Mouse (Mus musculus) kidney, adult 9 months (tissue): ENCODE data around the gene Mfsd12.
A peak's percentile ranks its signal among the peaks of the same experiment; 100 is the strongest.

Source experiments
- DNase-seq: peaks from one replicate; pipeline ENCODE4 v3.0.0; 2022

Gene Mfsd12

DNA sequence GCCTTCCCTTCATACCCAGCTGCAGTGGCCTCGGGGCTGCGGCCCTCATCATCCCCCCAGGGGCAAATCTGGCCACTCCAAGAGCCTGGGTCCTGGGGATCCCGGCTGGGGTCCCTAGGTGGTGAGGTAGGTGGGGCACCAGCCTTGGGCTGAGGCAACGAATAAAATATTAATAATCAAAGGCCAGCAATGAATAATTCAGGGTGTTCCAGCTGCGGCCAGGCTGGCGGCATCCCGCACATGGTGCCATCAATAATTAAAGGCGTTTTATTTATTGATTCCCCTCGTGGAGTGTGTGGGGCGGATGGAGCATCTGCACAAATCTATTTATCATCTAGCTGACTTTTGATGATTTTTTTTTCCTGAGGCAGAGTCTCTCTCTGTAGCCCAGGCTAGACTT is 46.2 kb downstream of the Mfsd12 start:
- no peak for DNase-seq

DNA sequence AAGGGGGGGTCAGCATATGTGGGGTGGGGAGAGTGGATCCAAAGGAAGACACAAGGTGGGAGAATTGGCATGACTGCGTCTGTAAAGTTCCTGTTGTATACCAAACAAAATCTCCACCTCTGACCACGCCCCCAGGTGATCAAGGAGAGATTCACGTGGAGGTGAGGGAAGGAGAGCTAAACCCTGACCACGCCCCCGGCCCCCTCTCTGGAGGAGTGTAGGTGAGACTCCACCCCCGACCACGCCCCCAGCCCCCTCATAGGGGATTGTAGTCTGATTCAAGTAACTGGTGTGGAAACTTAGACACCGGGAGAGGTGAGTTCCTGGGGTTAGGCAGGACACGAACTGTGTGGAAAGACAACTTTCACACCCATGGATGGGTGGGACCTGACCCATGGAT is 46.8 kb downstream of the Mfsd12 start:
- no peak for DNase-seq

DNA sequence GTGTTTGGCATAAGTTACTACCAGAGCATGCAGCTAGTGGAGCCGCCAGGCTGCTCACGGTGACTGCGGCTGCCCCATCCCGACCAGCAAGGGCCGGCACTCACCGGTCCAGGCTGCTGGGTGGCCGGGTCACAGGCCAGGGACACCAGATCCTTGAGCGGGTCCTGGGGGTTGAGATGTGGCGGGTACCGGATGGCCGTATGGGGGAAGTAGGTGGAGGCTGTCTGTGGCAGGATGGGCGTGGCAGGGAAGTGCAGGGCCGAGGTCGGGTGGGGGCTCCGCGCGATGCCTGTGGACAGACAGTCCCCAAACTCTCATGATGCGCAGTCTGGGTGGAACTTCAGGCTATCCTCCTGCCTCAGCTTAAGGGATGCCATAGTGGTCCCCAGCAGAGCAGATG is 47.4 kb downstream of the Mfsd12 start:
- peak; percentile 45 for DNase-seq

DNA sequence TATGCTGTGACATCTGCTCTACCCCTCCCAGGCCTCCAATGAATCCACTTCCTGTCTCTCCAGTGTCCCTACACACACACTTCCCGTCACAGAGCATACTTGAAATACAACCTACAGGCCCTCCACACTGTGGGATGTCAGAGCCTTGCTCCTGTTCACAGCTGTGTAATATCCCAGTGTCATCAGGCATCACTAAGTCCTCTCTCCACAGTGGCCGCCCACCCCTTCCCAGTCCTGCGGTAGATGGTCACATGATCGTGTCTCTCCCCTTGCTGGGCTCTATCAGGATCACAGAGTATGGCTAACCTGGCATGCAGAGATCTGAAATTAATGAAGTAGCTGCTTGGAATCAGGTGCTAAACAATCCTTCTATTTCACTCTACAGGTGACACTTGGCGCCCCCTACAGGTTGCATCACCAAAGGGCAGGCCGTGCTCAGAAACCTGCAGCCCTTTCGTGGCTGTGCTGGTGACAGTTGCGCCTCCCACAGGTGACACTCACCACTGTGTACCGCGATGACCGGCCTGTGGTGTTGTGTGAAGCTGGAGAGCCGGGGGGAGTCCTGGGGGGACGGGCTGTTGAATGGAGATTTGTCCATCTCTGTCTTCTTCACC is 48.4 kb downstream of the Mfsd12 start:
- DNase-seq, result peak; percentile 77

DNA sequence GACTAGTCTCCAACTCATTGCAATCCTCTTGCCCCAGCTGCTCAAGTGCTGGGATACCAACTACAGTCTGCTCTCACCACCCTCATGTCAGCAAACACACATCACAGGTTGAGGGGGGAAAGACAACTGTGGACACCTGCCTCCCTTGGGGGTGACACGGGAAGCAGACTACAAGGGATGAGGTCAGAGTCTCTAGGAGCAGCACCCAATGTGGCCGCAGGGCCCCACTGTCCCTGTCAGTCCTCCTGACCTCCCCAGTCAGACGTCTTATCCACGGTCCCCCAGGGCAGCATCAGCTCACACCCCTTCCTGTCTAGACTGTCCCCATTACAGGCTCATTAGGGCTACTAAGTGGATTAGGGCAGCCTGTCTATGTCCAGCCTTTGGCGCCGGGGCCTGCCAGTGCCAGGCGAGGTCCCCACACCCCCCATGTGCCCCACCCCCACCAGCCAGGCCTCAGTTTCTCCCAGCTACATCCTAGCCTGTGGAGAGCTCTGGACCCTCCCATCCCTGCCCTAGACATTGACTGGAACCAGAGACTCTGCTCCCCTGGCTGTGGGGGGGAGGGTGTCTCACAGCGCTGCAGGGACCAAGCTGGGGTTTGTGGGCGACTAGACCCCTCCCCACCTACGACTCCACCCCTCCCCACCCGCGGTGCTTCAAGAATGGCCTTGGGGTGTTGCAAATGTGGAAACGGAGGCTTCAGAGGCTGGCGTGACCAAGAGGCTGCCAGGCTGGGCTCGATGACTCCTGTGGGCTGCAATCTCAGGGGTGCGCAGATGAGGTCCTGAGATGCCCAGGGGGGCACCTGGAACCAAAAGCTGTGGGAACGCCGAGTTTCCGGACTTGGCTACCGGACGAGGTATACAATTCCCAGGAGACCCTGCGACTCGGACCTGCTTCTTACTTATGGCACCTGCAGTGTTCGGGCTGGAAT is 49.5 kb downstream of the Mfsd12 start:
- peak; percentile 42 for DNase-seq

DNA sequence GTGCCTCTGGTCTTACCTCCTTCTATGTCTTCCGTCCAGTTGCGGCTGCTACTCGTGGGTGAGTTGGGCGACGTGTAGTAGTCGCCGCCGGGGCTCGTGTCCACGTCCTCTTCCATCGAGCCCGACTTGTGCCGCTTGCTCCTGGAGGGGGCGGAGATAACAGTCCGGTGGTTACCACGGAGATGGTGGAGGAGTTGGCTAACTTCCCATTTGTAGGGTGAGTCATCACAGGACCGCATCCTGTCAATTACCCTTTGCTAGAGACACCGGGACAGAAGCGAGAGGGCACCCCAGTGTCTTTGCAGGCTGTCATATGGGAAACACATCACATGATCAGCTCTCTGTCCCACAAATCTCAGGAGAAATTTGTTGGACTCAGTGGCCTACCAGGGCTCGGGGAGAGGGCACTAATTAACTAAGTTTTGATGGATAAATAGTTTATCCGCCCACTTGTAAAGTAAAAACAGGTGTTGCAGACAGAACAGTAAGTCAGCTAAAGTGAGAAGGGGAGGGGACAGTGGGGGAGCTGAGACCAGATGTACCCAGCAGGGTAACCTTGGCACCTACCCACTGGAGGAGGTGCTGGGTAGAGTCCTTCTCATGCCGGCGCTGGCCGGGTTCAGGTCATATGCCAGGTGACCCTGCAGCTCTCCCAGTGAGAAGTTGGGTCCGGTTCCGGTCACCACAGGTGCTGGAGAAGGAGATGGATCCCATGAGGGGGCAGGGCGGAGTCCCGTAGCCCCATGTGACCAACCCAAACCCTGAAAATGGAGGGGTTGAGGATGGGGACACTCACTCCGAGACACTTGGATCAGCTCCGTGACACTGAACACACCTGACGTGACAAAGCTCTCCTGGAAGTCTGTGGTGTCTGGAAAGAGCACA is 50.5 kb downstream of the Mfsd12 start:
- DNase-seq, result peak; percentile 95

- no peak for DNase-seq
Measured at GRCm38 (mm10) chr10:81408424-81408729, 51.1 kb downstream of the Mfsd12 start.

DNA sequence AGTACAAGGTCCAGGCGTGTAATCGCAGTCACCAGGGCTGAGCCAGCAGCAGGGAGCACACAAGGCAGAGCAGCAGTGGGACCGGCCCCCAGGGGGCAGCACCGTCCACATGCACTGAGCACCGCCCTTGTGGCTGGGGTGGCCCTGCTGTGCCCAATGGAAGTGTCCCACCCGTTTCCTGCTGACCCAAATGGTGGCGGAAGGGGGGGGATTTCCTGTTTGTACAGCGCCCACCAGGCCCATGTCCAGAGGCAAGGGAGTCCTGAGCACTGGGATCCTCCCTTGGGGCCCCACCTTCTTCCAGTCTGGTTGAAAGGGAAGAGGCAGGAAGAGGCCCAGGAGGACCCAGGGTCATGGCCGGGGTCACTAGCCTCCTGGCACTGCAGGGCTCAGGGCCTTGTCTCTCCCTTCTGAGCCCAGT is 51.6 kb downstream of the Mfsd12 start:
- peak; percentile 95 for DNase-seq

GRCm38 (mm10) chr10:81409330-81409729 is 52.0 kb downstream of the Mfsd12 start:
- DNase-seq, result no peak

- peak; percentile 76 for DNase-seq
Measured at GRCm38 (mm10) chr10:81410350-81410749, 53.1 kb downstream of the Mfsd12 start.

DNA sequence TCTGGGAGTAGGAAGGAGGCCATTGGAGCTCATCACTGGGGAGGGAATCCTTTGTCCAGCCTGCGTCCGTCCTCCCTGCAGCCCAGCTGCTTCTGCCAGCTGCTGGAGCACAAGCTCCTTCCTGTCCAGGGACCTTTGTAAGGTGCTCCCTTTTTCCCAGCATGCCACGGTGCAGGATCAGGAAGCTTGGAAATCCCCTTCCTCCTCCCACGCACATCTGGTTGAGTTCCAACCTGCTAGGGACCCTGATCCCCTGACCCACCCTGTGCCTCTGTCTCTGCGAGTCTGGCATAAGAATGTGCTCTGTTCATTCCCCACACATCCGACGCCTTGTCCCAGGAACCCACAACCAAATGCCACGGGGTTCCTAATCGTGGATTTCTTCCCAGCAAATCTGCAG is 53.7 kb downstream of the Mfsd12 start:
- DNase-seq, result peak; percentile 69

GRCm38 (mm10) chr10:81411471-81412400 is 54.4 kb downstream of the Mfsd12 start:
- peak; percentile 92 for DNase-seq

DNA sequence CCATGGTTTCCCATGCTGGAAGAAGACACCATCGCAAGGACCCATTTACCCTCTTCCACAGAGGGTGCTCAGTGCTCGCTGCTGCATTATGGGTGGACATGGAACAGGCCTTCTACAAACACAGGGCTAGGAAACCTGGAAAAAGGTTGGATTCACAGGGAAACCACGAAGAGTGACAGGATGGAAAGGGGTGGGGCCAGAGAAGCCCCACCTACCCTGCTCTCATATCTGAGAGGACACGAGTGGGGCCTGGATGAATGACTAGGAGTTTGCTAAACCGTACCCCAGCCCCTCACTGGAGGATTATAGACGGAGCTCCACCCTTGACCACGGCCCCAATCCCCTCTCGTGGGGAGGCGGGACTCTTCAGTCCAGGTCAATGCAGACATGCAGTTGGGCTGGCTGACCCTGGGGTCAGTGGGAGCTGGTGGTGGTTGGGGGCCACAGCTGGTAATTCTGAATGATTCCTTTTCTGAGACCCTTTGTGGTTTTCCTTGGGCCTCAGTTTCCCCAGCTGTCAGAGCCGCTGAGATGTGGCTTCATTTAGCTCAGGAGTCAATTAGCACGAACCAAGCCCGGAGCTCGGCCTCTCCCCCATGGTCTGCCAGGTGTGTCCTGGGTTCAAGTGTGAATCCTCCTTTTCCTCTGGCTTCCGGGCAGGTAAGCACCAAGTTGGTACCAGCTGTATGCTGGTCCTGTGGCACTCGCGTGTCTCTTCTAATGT is 55.5 kb downstream of the Mfsd12 start:
- peak; percentile 48 for DNase-seq

DNA sequence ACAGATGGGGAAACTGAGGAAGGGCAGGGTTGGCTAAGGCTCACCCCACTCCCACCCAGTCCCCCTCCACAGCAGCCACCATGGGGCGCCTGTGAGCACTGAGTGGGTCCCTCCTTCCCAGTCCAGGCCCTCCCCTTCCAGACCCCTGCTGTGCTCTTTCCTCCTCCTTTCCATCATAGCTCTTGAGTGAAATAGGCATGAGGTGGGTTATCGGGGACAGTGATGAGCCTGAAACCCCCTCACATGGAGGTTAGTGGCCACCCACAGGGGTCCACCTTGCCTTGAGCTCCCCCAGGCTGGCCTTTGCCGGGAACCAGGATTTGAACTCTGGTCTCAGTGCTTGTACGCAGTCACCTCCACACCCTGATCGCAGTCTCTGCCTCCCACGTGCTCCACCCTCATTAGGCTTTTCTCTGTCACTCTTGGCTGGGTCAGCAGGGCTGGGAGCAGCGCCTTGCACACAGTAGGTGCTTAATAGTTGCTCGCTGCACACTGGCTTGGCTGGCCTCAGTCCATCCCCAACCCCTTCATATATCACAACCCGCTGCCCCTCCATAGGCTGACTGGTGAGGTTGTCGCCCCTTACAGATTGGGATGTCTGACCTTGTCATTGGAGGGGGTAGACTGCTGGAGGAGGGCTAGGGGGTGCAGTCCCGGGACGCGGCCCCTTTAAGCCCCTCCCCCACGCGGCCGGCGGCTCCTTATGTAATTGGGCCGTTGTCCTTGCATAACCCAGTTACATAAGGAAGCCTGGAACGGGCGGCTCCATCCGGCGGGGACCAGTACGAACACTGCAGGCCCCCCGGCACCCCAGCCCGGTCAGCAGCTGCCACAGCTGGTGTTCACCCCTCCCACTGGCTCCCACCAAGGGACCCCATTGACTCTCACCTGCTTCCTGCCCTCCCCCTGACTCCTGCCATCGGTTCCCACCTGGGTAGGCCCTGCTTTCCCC is 56.3 kb downstream of the Mfsd12 start:
- peak; percentile 96 for DNase-seq

DNA sequence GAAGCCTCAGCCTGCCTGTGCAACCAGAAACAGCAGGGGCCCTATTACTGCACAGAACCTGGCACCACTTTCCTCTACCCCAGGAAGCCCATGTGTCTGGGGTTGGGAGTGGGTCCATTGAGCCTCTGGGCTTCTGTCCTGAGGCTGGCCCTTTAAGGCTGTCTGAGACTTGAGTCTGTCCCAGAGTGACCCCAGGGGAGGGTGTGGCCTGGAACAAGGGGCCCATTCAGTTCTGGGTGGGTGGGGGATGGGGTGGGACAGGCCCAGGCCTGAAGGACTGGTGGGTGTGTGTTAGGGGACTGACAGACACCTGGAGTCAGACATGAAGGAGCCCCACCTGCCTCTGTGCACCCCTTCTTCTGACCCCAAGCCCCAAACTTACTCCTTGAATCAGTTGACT is 57.4 kb downstream of the Mfsd12 start:
- DNase-seq, result peak; percentile 79

DNA sequence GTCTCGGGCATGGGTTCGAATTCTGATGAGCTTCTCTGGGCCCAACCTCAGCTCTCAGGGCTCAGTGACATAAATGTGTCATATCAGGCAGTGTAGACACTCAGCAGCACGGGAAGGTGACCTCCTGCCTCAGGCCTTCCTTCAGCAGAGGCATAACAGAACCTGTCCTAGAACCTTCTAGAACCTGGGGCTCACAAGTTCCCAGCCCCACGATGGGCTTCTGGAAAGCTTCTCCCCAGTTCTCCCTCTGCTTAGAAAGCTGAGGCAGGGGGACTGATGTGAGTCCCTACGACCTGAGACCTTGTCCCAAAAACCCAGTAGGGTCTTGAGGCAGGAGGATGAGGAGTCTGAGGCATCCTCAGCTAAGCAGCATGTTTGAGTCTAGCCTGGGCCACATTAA is 57.9 kb downstream of the Mfsd12 start:
- peak; percentile 40 for DNase-seq
